Mouse (Mus musculus) lung, adult 18-20 months (tissue): ENCODE data around the gene Ccdc182.

Experiments used
- DNase-seq, 2 experiments: peaks; one replicate each; pipeline ENCODE4 v3.0.0; 2022; ENCODE audit warnings: mixed read lengths in 2 of 2

Ccdc182 gene

GRCm38 (mm10) chr11:88328813-88329595, 35.1 kb downstream of the Ccdc182 start:
- DNase-seq: no peak

DNA sequence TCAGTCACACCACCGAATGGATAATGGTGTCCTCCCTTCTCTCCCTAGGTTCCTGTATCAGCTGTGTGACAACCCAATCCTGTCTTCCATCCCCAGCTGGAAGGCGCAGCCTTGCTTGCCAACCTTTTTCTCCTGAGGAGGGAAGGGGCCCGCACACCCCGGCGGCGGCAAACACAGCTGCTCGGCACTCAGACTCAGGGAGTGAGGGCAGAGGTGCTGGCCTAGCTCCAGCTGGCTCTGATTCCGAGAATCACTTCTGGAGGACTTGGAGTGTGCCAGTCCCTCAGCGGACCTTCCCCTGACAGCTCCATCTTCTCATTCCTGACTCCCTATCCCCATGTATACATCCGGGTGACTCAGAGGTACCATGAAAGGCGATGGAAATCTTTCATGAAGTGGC, 36.9 kb downstream of the Ccdc182 start:
- DNase-seq: peak; percentile 67 to 76

DNA sequence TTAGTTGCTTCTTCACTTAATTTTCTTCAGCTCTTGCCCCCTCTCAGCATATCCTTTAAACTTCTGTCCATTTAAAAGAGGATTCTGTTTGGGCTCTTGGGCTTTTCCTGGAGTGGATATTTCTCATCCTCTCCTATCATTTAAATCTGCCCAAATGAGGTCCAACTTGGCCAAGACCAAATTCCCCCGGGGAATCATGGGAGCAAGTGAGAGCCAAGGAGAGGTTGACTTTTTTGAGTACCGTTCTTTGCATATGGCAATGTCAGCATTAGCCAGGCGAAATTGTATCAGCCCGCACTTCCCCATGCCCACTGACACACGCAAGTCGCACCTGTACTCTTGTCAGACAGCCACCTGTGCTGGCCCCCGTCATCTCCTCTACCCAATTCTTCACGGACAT, 37.9 kb downstream of the Ccdc182 start:
- DNase-seq: no peak

- no peak for DNase-seq
Measured at GRCm38 (mm10) chr11:88332309-88332934, 38.6 kb downstream of the Ccdc182 start.

- DNase-seq: no peak
Measured at GRCm38 (mm10) chr11:88334893-88335292, 41.0 kb downstream of the Ccdc182 start.

DNA sequence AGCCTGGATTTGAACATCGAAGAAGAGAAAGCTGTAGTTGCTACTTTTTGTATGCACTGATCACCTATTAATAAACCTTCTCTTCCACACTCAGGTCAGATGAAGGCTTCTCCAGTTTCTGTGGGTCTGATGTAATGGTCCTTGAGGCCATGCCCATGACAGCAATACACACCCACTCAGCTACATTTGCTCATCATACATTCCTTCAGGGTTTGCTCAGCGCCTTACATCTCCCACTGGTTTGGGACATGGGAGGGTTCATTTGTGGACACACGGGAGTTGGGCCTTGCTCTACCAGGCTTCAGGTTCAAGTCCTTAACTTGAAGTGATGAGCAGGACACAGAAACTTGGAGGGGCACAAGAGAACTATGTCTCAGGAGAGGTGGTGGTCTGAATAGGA, 44.1 kb downstream of the Ccdc182 start:
- DNase-seq: no peak
